Mouse (Mus musculus): ENCODE results near the gene Kcnab3.

- TF ChIP-seq POLR2A (IDR thresholded peaks at IDR 0.05; ENCODE audit: extremely low read depth, insufficient read depth, low read length) (no peak), CTCF (IDR thresholded peaks at IDR 0.05; ENCODE audit: extremely low read depth, insufficient read depth, low read length) (no peak)
Measured at GRCm38 (mm10) chr11:69295286-69295685, 30.8 kb upstream of the Kcnab3 start.
